Mouse (Mus musculus) forebrain, embryonic 14.5 days (tissue): ENCODE measurements around the gene R3hcc1l. TPM values are rescaled to one million over a fixed set of nuclear protein-coding genes. Genes with fewer than 3 reads are reported as not detected.
A peak's percentile ranks its signal among the peaks of the same experiment; 100 is the strongest.

ENCODE experiments used
- ATAC-seq: fragments of 200-750 bp; cut with Nextera tagmentation; 2 replicates; pipeline ENCODE4 v1.8.0; 2017; ENCODE audit warnings: mild to moderate bottlenecking, moderate library complexity
- DNase-seq: peaks from one replicate; pipeline ENCODE4 v3.0.0-alpha.2; 2015; ENCODE audit warnings: low spot score
- H3K27ac ChIP-seq: fragments of 300-500 bp; sonication (generic); 2 replicates; pipeline ENCODE4 v1.5.1; 2014; ENCODE audit warnings: low read depth, mild to moderate bottlenecking, control low read depth, low read length, moderate library complexity
- H3K27me3 ChIP-seq: fragments of 300-500 bp; sonication (generic); replicated peaks from 2 replicates; pipeline ENCODE4 v1.6.1; 2014; ENCODE audit warnings: low read length, control low read depth, mixed read lengths; ENCODE audit not compliant: control insufficient read depth, insufficient read depth
- H3K36me3 ChIP-seq: fragments of 300-500 bp; sonication (generic); 2 replicates; pipeline ENCODE4 v1.6.1; 2014; ENCODE audit warnings: low read length, control low read depth; ENCODE audit not compliant: control insufficient read depth, insufficient read depth
- H3K4me1 ChIP-seq: fragments of 300-500 bp; sonication (generic); 2 replicates; pipeline ENCODE4 v1.6.1; 2014; ENCODE audit warnings: antibody characterized with exemption, low read length, control low read depth; ENCODE audit not compliant: control insufficient read depth, insufficient read depth
- H3K4me2 ChIP-seq: fragments of 300-500 bp; sonication (generic); 2 replicates; pipeline ENCODE4 v1.6.1; 2014; ENCODE audit warnings: mild to moderate bottlenecking, control low read depth, low read length
- H3K4me3 ChIP-seq: fragments of 300-500 bp; sonication (generic); 2 replicates; pipeline ENCODE4 v1.5.1; 2014; ENCODE audit warnings: low read depth, low read length, control low read depth
- H3K9ac ChIP-seq: fragments of 300-500 bp; sonication (generic); 2 replicates; pipeline ENCODE4 v1.6.1; 2014; ENCODE audit warnings: mild to moderate bottlenecking, low read length, control low read depth, moderate library complexity
- H3K9me3 ChIP-seq: fragments of 300-500 bp; sonication (generic); replicated peaks from 2 replicates; pipeline ENCODE4 v1.6.1; 2016; ENCODE audit warnings: low read length, control low read depth, mixed read lengths; ENCODE audit not compliant: control insufficient read depth
- WGBS: fragments of 180-500 bp; shearing (Covaris S2); extraction: QIAGEN DNeasy Blood & Tissue Kit; methylation state at CpG from one replicate; pipeline ENCODE4 v1.1.7; 2014; 5-methylcytosine and 5-hydroxymethylcytosine counted together
- polyA plus RNA-seq: library from polyadenylated mRNA; unstranded; fragments of >200 nt; fragmentation: Nextera tagmentation; extraction: Ambion mirVana; gene quantifications from 2 replicates; pipeline ENCODE4 v1.2.1, GENCODE M21; 2014

R3hcc1l gene
- polyA plus RNA-seq, 1 experiment from 2014 or later, result 15.8 TPM

DNA sequence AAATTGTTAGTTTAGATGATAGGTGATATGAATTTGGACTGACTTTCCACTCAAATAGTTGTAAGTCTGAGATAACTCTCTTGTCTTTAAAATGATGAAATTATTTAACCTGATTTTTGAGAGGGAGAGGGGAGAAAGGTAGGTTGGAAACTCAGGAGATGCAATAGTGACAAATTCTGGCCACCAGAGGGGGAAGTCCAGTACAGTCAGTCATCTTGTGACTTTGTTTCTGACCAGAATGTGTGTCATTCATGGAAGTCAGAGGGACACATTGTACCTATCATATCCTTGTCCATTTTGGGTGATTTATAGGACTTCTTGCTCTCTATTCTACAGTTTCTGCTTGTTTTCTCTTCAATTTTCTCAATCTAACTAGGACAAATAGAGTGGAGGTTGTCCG, 19.0 kb downstream of the R3hcc1l start:
- Histone ChIP-seq H3K9me3 (no peaks in the 10 kb centered on the region), H3K4me1 (no peaks in the 10 kb centered on the region), H3K36me3 (no peaks in the 10 kb centered on the region), H3K4me3 (no peak overlapping the region), H3K27ac (no peak overlapping the region), H3K27me3 (no peaks in the 10 kb centered on the region), H3K4me2 (no peak overlapping the region), H3K9ac (no peak overlapping the region)
- ATAC-seq, result no peak
- 97% methylated on average over 1 of the region's 1 CpGs for WGBS
- DNase-seq, result no peak

DNA sequence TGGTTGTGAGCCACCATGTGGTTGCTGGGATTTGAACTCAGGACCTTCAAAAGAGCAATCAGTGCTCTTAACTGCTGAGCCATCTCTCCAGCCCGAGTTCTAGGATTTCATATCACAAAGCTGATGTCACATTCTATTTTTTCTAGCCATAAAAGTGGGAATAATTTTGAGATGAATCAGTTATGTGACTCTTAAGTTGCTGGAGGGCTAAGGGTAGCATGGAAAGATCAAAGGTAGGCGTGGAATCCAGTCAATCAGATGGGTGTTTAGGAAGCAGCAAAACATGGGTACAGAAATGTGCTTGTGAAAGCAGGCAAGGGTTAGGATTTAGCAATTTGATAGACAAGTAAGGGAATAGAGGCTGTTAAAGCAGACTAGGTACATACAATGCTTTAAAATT, 20.4 kb downstream of the R3hcc1l start:
- Histone ChIP-seq H3K36me3 (no peaks in the 10 kb centered on the region), H3K9me3 (no peaks in the 10 kb centered on the region), H3K4me1 (no peaks in the 10 kb centered on the region), H3K27ac (no peak overlapping the region), H3K4me2 (no peak overlapping the region), H3K27me3 (no peaks in the 10 kb centered on the region), H3K4me3 (no peak overlapping the region), H3K9ac (no peak overlapping the region)
- WGBS, result 93% methylated on average over 2 of the region's 2 CpGs
- DNase-seq (no peak), ATAC-seq (no peak)

DNA sequence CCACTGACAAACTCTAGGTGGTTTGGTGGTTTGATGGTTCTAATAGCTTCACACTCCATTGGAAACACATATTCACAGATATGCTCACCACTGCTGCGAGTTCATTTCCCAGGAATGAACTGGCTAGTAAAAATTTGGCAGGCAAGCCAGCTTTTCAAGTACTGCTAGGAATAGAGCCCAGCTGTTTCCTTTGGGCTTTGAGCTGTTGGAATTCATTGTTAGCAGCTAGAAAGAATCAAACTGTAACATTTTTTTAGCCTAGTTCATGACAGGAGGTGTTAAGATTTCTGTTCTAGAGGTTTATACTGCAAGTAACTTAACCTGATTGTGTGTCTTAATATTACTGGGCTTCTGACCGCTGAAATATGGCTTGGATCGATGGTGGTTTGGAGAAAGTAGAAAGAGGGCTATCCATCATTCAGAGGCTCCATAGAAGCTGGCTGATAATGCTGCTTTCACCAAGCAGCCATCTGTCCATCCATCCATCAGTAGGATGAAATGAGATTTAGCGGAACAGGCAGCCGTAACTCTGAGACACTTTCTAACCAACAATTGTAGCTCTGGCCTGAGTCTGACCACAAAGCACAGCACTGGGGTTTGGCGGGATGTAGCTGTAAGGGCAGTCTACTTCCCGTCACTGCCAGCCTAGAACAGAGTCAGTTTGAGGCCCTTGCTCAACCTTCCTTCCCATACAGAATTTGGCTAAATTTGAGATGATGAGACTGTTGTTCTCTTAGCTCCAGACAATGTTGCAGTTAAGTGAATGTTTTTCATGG, 21.0 kb downstream of the R3hcc1l start:
- Histone ChIP-seq H3K27me3 (no peaks in the 10 kb centered on the region), H3K36me3 (no peaks in the 10 kb centered on the region), H3K27ac (no peak overlapping the region), H3K4me2 (no peak overlapping the region), H3K4me3 (no peak overlapping the region), H3K9ac (no peak overlapping the region), H3K4me1 (no peaks in the 10 kb centered on the region), H3K9me3 (no peaks in the 10 kb centered on the region)
- no peak for ATAC-seq
- DNase-seq, result peak; percentile 13
- WGBS, result 84% methylated on average over 7 of the region's 7 CpGs

DNA sequence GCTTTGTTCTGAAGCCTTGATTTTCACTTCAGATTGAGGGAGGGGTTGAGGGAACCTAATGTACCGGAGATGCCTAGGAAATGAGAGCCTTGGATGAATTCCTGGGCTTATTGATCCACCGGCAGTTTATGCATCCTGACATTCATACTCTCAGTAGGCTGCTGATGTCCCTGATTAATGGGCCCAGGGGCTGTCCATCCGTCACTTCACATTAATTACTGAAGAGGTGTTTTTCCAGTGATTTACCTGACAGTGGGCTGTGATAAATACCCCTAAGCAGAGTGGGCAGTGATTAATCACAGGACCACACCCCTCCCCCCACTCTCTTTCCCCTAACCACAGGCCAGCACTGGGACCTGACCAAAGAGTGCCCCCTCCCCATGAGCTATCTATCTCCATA, 22.1 kb downstream of the R3hcc1l start:
- no peaks in the 10 kb centered on the region for H3K36me3 ChIP-seq
- ATAC-seq, result no peak
- H3K27me3 ChIP-seq, result no peaks in the 10 kb centered on the region
- H3K27ac ChIP-seq, result no peak overlapping the region
- H3K4me1 ChIP-seq, result no peaks in the 10 kb centered on the region
- H3K9me3 ChIP-seq, result no peaks in the 10 kb centered on the region
- no peak overlapping the region for H3K9ac ChIP-seq
- no peak overlapping the region for H3K4me2 ChIP-seq
- no peak overlapping the region for H3K4me3 ChIP-seq
- whole genome bisulfite sequencing, result 84% methylated on average over 3 of the region's 3 CpGs
- DNase-seq, result no peak

DNA sequence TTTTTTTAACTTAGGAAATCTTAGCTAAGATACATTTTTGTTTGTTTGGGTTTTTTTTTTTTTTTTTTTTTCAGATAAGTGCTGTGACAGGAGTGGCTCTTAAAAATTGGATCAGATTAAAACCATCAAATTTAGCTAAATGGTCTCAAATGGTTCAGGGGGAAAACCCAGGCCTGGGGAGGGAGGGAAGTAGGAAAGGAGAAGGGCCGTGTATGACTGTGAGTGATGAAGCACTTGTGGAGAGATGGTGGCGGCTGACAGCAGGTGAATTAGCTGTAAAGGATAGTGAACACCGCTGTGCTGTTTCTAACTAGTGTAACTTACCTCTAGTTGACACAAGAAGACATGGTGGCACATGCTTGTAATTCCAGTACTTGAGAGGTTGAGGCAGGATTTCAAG, 40.1 kb downstream of the R3hcc1l start:
- no peaks in the 10 kb centered on the region for H3K9me3 ChIP-seq
- H3K4me1 ChIP-seq, result no peaks in the 10 kb centered on the region
- H3K4me3 ChIP-seq, result no peak overlapping the region
- 0 out of 2 replicates have a peak, but pooled peaks cover 3% of the 10 kb centered on the region for H3K36me3 ChIP-seq
- no peak overlapping the region for H3K9ac ChIP-seq
- H3K27me3 ChIP-seq, result no peaks in the 10 kb centered on the region
- no peak overlapping the region for H3K4me2 ChIP-seq
- 89% methylated on average over 3 of the region's 3 CpGs for WGBS
- no peak overlapping the region for H3K27ac ChIP-seq
- ATAC-seq, result no peak
- no peak for DNase-seq

DNA sequence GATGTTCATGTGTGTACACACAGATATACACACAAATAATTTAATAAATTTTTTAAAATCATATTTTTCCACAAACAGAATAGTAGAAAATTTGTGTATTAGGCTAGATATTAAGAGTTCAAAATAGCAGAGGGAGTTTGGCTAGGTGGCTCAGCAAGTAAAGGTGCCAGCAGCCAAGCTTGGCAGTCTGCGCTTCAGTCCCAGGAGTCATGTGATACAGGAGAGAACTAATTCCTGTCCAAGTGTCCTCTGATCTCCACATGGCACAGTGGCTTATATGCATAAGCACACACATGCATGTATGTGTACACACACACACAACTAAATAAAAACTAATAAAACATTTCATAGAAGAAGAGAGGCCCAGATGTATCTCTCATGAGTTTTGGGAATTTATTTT, 43.4 kb downstream of the R3hcc1l start:
- 89% methylated on average over 1 of the region's 1 CpGs for WGBS
- Histone ChIP-seq H3K9me3 (no peaks in the 10 kb centered on the region), H3K36me3 (0 out of 2 replicates have a peak, but pooled peaks cover 3% of the 10 kb centered on the region), H3K4me2 (no peak overlapping the region), H3K27ac (no peak overlapping the region), H3K4me1 (no peaks in the 10 kb centered on the region), H3K9ac (no peak overlapping the region), H3K27me3 (no peaks in the 10 kb centered on the region), H3K4me3 (no peak overlapping the region)
- DNase-seq, result no peak
- ATAC-seq, result no peak

DNA sequence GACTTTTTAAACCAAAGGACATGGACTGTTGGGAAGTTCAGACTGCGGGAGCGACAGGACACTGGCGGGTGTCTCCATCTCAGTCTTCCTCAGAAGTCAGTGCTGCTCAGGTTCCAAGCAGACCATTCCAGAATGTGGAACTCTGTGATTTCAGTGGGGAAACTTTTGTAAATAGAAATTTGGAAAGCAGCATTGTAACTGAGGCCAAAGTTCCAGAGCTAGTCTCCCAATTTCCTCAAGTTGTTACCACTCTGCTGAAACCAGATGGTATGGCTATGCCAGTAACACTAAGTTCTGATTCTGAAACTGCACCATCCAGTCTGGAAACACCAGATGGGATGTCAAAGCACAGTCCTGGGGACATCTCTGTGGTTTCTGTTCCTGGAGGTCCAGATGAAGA, 44.4 kb downstream of the R3hcc1l start:
- Histone ChIP-seq H3K27me3 (no peaks in the 10 kb centered on the region), H3K9me3 (no peaks in the 10 kb centered on the region), H3K9ac (no peak overlapping the region), H3K4me2 (no peak overlapping the region), H3K4me3 (no peak overlapping the region), H3K27ac (no peak overlapping the region), H3K36me3 (0 out of 2 replicates have a peak, but pooled peaks cover 3% of the 10 kb centered on the region), H3K4me1 (no peaks in the 10 kb centered on the region)
- ATAC-seq, result no peak
- 88% methylated on average over 3 of the region's 3 CpGs for WGBS
- DNase-seq, result no peak

DNA sequence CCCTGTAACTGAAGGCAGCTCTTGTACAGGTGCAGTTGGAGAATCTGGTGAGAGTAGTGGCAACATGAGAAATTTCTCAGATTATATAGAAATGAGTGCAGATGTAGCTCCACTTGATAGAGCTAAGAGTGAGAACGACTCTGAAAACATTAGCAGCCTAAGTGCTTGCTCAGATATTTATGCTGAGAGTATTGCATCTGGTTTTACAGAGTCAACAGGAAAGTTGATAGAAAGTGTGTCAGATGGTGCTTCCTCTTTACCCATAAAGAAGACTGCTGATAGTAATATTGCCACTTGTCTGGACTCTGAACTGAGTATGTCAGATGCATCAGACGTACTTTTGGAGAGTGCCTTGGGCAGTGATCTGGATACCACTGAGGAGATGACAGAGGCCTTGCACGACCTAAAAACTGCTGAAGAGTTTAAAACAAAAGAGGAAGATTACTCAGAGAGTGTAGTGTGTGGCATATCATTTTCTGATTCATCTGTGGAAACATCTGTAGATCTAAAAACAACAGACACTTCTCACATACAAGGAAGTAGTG, 45.2 kb downstream of the R3hcc1l start:
- Histone ChIP-seq H3K27me3 (no peaks in the 10 kb centered on the region), H3K36me3 (0 out of 2 replicates have a peak, but pooled peaks cover 3% of the 10 kb centered on the region), H3K4me1 (no peaks in the 10 kb centered on the region), H3K9me3 (no peaks in the 10 kb centered on the region), H3K9ac (no peak overlapping the region), H3K4me3 (no peak overlapping the region), H3K4me2 (no peak overlapping the region), H3K27ac (no peak overlapping the region)
- ATAC-seq (no peak), DNase-seq (no peak)
- WGBS, result 88% methylated on average over 3 of the region's 3 CpGs

DNA sequence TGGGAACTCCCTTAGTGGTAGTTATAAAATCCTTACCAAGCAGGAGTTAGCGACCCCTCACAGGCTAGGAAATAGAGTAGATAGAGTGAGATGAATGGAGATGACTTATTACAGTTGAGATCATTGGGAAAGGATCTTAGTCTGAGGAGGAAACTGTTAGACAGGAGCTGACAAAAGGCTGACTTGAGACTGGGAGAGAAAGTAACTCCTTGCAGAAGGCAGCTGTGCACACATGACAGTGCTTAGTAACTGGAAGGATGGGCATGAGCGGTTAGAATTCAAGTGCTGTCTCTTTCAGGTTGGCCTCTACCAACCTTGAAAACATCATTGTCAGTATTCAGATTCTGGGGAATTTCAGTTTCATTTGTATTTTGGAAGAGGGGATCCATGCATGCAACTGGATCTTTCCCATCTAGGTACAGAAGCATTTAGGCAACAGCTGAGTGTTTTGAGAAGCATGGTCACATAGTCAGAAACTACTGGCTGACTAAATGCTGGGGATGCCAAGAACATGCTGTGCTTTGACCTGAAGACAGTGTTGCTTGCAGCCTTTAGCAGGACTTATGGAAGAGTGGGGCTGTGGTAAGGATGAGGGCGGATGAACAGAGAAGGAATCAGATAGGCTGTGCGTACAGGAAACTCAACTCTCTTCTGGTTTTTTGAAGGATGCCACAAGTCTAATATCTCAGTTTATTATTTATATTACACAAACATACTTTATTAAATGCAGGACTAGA, 47.9 kb downstream of the R3hcc1l start:
- no peaks in the 10 kb centered on the region for H3K27me3 ChIP-seq
- DNase-seq, result no peak
- WGBS, result 94% methylated on average over 4 of the region's 4 CpGs
- H3K4me2 ChIP-seq, result no peak overlapping the region
- no peak overlapping the region for H3K4me3 ChIP-seq
- no peak overlapping the region for H3K9ac ChIP-seq
- no peaks in the 10 kb centered on the region; the same call in 1 of the 2 replicates for H3K4me1 ChIP-seq
- no peak for ATAC-seq
- 0 out of 2 replicates have a peak, but pooled peaks cover 3% of the 10 kb centered on the region for H3K36me3 ChIP-seq
- H3K27ac ChIP-seq, result no peak overlapping the region
- H3K9me3 ChIP-seq, result no peaks in the 10 kb centered on the region
